28 mouse cellular contexts compared by ENCODE assay signal in genomic region chr5:17299846-17300245, GRCm38 (mm10).
DNase-seq lines count a peak whose midpoint lies in the region; ATAC-seq and TF ChIP-seq lines count a peak whose summit lies in the region.
"Had no signal": no experiment of that assay in that cellular context is flagged by ENCODE, and none has a peak within 500 bp of the region (broad histone marks: within the 10 kb centered on the region; RNA-seq: fewer than 3 reads in every experiment).

No protein-coding gene starts in this region.

- no peak overlapping the region for H3K4me2 ChIP-seq in hindbrain, postnatal 0 days (ENCODE audit: low read depth, low read length)
- H3K4me2 ChIP-seq: heart, embryonic 11.5 days; hindbrain, embryonic 13.5 days; liver, embryonic 13.5 days; midbrain, embryonic 12.5 days; neural tube, embryonic 12.5 days had no signal

- H3K27me3 ChIP-seq in hindbrain, postnatal 0 days (ENCODE audit: insufficient read depth, low read length) = no peaks in the 10 kb centered on the region
- H3K27me3 ChIP-seq: CH12.LX; hindbrain, embryonic 13.5 days; liver, embryonic 13.5 days; megakaryocyte, embryonic 14.5 days; midbrain, embryonic 12.5 days; neural tube, embryonic 12.5 days had no signal

- peak; percentile 4 for DNase-seq in layer of hippocampus, adult 11-12 months (ENCODE audit: low spot score)
- no peak for DNase-seq in layer of hippocampus, postnatal 25 days (ENCODE audit: extremely low spot score in 1 of 2, low spot score in 1 of 2)
- peak; percentile 6 for DNase-seq in MN1 (ENCODE audit: low spot score)
- peak; percentile 36 for DNase-seq in brain, embryonic 14.5 days (ENCODE audit: low read depth)
- DNase-seq in telencephalon, adult 2 months (ENCODE audit: low read depth, low spot score) = peak; percentile 36
- no peak for DNase-seq in hindbrain, postnatal 0 days (ENCODE audit: low spot score)
- DNase-seq: adrenal gland, adult 8-10 months; cerebellum, adult 11-12 months; cerebellum, postnatal 10 days; gastrocnemius, postnatal 25 days; heart, adult 18-20 months; heart, postnatal 36 days; kidney, adult 11 months; kidney, postnatal 14 days; left cerebral cortex, postnatal 4 days; liver, embryonic 13.5 days; lung, adult 18-20 months; lung, postnatal 4 days; thymus, postnatal 4 days had no signal

- no peak overlapping the region for H3K27ac ChIP-seq in hindbrain, postnatal 0 days
- H3K27ac ChIP-seq: hindbrain, embryonic 13.5 days; layer of hippocampus, adult 2 months; liver, embryonic 13.5 days; midbrain, embryonic 12.5 days; neural tube, embryonic 12.5 days had no signal

- H3K36me3 ChIP-seq in hindbrain, postnatal 0 days (ENCODE audit: insufficient read depth, low read length) = no peaks in the 10 kb centered on the region
- H3K36me3 ChIP-seq: hindbrain, embryonic 13.5 days; liver, embryonic 13.5 days; midbrain, embryonic 12.5 days; neural tube, embryonic 12.5 days had no signal

- TF ChIP-seq POLR2A in brain, embryonic 14.5 days (IDR thresholded peaks at IDR 0.05; ENCODE audit: borderline replicate concordance, extremely low read depth, insufficient read depth, insufficient read length, poor library complexity, severe bottlenecking) = no peak

- H3K9ac ChIP-seq in hindbrain, postnatal 0 days (replicated peaks; ENCODE audit: low read length) = no peak overlapping the region
- H3K9ac ChIP-seq: hindbrain, embryonic 13.5 days; liver, embryonic 13.5 days; midbrain, embryonic 12.5 days; neural tube, embryonic 12.5 days had no signal

- no peaks in the 10 kb centered on the region for H3K4me1 ChIP-seq in hindbrain, postnatal 0 days (ENCODE audit: insufficient read depth, low read length)
- H3K4me1 ChIP-seq: liver, embryonic 13.5 days; megakaryocyte, embryonic 14.5 days; neural tube, embryonic 12.5 days had no signal

- no peak overlapping the region for H3K4me3 ChIP-seq in hindbrain, postnatal 0 days (ENCODE audit: low read length)
- H3K4me3 ChIP-seq: hindbrain, embryonic 13.5 days; layer of hippocampus, adult 2 months; liver, embryonic 13.5 days; megakaryocyte, embryonic 14.5 days; midbrain, embryonic 12.5 days; myocyte; neural tube, embryonic 12.5 days had no signal

- no peak for ATAC-seq in hindbrain, postnatal 0 days
- ATAC-seq: lung, postnatal 0 days had no signal

- no peaks in the 10 kb centered on the region for H3K9me3 ChIP-seq in hindbrain, postnatal 0 days (ENCODE audit: low read length)
- H3K9me3 ChIP-seq: hindbrain, embryonic 13.5 days; liver, embryonic 13.5 days; megakaryocyte, embryonic 14.5 days; midbrain, embryonic 12.5 days; neural tube, embryonic 12.5 days had no signal

- no peak for TF ChIP-seq CTCF in brain, embryonic 14.5 days (IDR thresholded peaks at IDR 0.05; ENCODE audit: borderline replicate concordance, extremely low read depth, insufficient read depth, insufficient read length)
- TF ChIP-seq CTCF in hindbrain, postnatal 0 days (IDR thresholded peaks at IDR 0.05; ENCODE audit: low read depth) = no peak

Comparison
In these comparisons a context has a peak if more than half of its experiments do, and no peak if none do; other contexts are left out.
1. DNase-seq: peak in layer of hippocampus, adult 11-12 months (single experiment), MN1 (single experiment), brain, embryonic 14.5 days (single experiment) and telencephalon, adult 2 months (single experiment); none in layer of hippocampus, postnatal 25 days (0 of 2) and hindbrain, postnatal 0 days (single experiment).